Mouse (Mus musculus): Measurements from ENCODE around the gene Gm20662.

Gene Gm20662

GRCm38 (mm10) chr9:108054331-108055040 is 58.3 kb downstream of the Gm20662 start:
- DNase-seq (ENCODE audit: low spot score): no peak

GRCm38 (mm10) chr9:108055061-108055460 is 58.9 kb downstream of the Gm20662 start:
- no peak for DNase-seq (ENCODE audit: low spot score)

- DNase-seq (ENCODE audit: low spot score): no peak
These were observed 59.6 kb downstream of the Gm20662 start for GRCm38 (mm10) chr9:108055661-108056237.

GRCm38 (mm10) chr9:108056361-108057261 is 60.5 kb downstream of the Gm20662 start:
- DNase-seq (ENCODE audit: low spot score): no peak

GRCm38 (mm10) chr9:108057262-108057562 is 61.1 kb downstream of the Gm20662 start:
- DNase-seq (ENCODE audit: low spot score): no peak

- DNase-seq (ENCODE audit: low spot score): no peak
These were observed 62.1 kb downstream of the Gm20662 start for GRCm38 (mm10) chr9:108058291-108058690.

GRCm38 (mm10) chr9:108062142-108062541 is 66.0 kb downstream of the Gm20662 start:
- no peak for DNase-seq (ENCODE audit: low spot score)

GRCm38 (mm10) chr9:108063361-108063760 is 67.2 kb downstream of the Gm20662 start:
- DNase-seq (ENCODE audit: low spot score): no peak

GRCm38 (mm10) chr9:108065491-108066011 is 69.4 kb downstream of the Gm20662 start:
- no peak for DNase-seq (ENCODE audit: low spot score)

- no peak for DNase-seq (ENCODE audit: low spot score)
These were observed 71.0 kb downstream of the Gm20662 start for GRCm38 (mm10) chr9:108067199-108067598.

GRCm38 (mm10) chr9:108067900-108068299 is 71.8 kb downstream of the Gm20662 start:
- DNase-seq (ENCODE audit: low spot score): peak; percentile 76

- no peak for DNase-seq (ENCODE audit: low spot score)
These were observed 72.9 kb downstream of the Gm20662 start for GRCm38 (mm10) chr9:108069007-108069406.

GRCm38 (mm10) chr9:108069529-108069928 is 73.4 kb downstream of the Gm20662 start:
- no peak for DNase-seq (ENCODE audit: low spot score)

GRCm38 (mm10) chr9:108071801-108072200 is 75.7 kb downstream of the Gm20662 start:
- no peak for DNase-seq (ENCODE audit: low spot score)

- DNase-seq (ENCODE audit: low spot score): no peak
These were observed 76.4 kb downstream of the Gm20662 start for GRCm38 (mm10) chr9:108072481-108072924.

- DNase-seq (ENCODE audit: low spot score): no peak
These were observed 77.2 kb downstream of the Gm20662 start for GRCm38 (mm10) chr9:108073141-108073930.

- DNase-seq (ENCODE audit: low spot score): peak; percentile 63
These were observed 84.0 kb downstream of the Gm20662 start, which contains the start of gene Mst1 for GRCm38 (mm10) chr9:108080168-108080567. Gene Mst1 (plus strand): TSS chr9:108080436.

- no peak for DNase-seq (ENCODE audit: low spot score)
These were observed 86.4 kb downstream of the Gm20662 start for GRCm38 (mm10) chr9:108082549-108082948.

- peak; percentile 57 for DNase-seq (ENCODE audit: low spot score)
These were observed 86.9 kb downstream of the Gm20662 start, which contains the start of gene Rnf123 for GRCm38 (mm10) chr9:108082988-108083431. Gene Rnf123 (minus strand): TSS chr9:108083346.

GRCm38 (mm10) chr9:108083561-108083960 is 87.4 kb downstream of the Gm20662 start:
- peak; percentile 36 for DNase-seq (ENCODE audit: low spot score)

- DNase-seq (ENCODE audit: low spot score): no peak
These were observed 89.1 kb downstream of the Gm20662 start for GRCm38 (mm10) chr9:108085261-108085660.
